Mouse (Mus musculus): ENCODE measurements around the gene Khk. TPM values are rescaled to one million over a fixed set of nuclear protein-coding genes. Genes with fewer than 3 reads are reported as not detected.
A peak's percentile ranks its signal among the peaks of the same experiment; 100 is the strongest.
"Not testable (repeated sequence)": the region's sequence is repeated elsewhere in the genome, so short reads cannot be mapped to it uniquely, and the experiment has no call there.

Gene Khk
- 10 to 100 TPM; 25.2 to 34.5 TPM for total RNA-seq (2021)
- long read RNA-seq, experiment 1, transcript Khk-203 (7 exons, 1,087 nt): major isoform, 6 of 45 reads
- long read RNA-seq, experiment 1, partial matches to known transcripts: 11 of 45 reads
- long read RNA-seq, experiment 1, other reads (novel, unspliced or antisense): 27 of 45 reads
- long read RNA-seq, experiment 2, transcript Khk-203 (7 exons, 1,087 nt): major isoform, 10 of 47 reads
- long read RNA-seq, experiment 2, partial matches to known transcripts: 7 of 47 reads
- long read RNA-seq, experiment 2, other reads (novel, unspliced or antisense): 27 of 47 reads

GRCm38 (mm10) chr5:30921256-30922033 is at the start of gene Khk:
Khk (plus strand) TSS chr5:30921431.
- peak; percentile 83 for DNase-seq

GRCm38 (mm10) chr5:30872574-30872973 is 48.7 kb upstream of the Khk start:
- no peak for DNase-seq

- DNase-seq: no peak
These were observed 46.9 kb upstream of the Khk start for GRCm38 (mm10) chr5:30874365-30874764.

GRCm38 (mm10) chr5:30878616-30879015 is 42.6 kb upstream of the Khk start:
- no peak for DNase-seq

GRCm38 (mm10) chr5:30879347-30879943 is 41.8 kb upstream of the Khk start:
- DNase-seq: no peak

GRCm38 (mm10) chr5:30881839-30882238 is 39.4 kb upstream of the Khk start:
- not testable (repeated sequence) for DNase-seq

- DNase-seq: no peak
These were observed 35.0 kb upstream of the Khk start for GRCm38 (mm10) chr5:30886209-30886608.

GRCm38 (mm10) chr5:30886731-30887130 is 34.5 kb upstream of the Khk start:
- no peak for DNase-seq

GRCm38 (mm10) chr5:30887331-30887761 is 33.9 kb upstream of the Khk start:
- peak; percentile 67 for DNase-seq

- DNase-seq: peak; percentile 88
These were observed 33.3 kb upstream of the Khk start for GRCm38 (mm10) chr5:30887858-30888336.

- DNase-seq: peak; percentile 90
These were observed 32.7 kb upstream of the Khk start, which contains the start of gene Agbl5 for GRCm38 (mm10) chr5:30888337-30889087. Agbl5 (plus strand) TSS chr5:30888694.

- no peak for DNase-seq
These were observed 32.0 kb upstream of the Khk start for GRCm38 (mm10) chr5:30889088-30889754.

GRCm38 (mm10) chr5:30890375-30890774 is 30.9 kb upstream of the Khk start:
- no peak for DNase-seq

- no peak for DNase-seq
These were observed 19.4 kb upstream of the Khk start for GRCm38 (mm10) chr5:30901860-30902259.

- DNase-seq: peak; percentile 95
These were observed 13.7 kb upstream of the Khk start, which contains the start of gene Ost4 for GRCm38 (mm10) chr5:30907413-30908059. Ost4 (minus strand) TSS chr5:30907788.

- DNase-seq: no peak
These were observed 12.6 kb upstream of the Khk start for GRCm38 (mm10) chr5:30908426-30909299.

GRCm38 (mm10) chr5:30909300-30909659 is 12.0 kb upstream of the Khk start:
- no peak for DNase-seq

GRCm38 (mm10) chr5:30909863-30910262 is 11.4 kb upstream of the Khk start:
- no peak for DNase-seq

GRCm38 (mm10) chr5:30910481-30910880 is 10.8 kb upstream of the Khk start:
- no peak for DNase-seq

- DNase-seq: no peak
These were observed 9.1 kb upstream of the Khk start for GRCm38 (mm10) chr5:30912156-30912555.
